20 mouse cellular contexts compared by ENCODE assay signal in genomic region chr17:44819816-44820215, GRCm38 (mm10).
"Had no signal": no experiment of that assay in that cellular context is flagged by ENCODE, and none has a peak within 500 bp of the region (broad histone marks: within the 10 kb centered on the region; RNA-seq: fewer than 3 reads in every experiment).

No protein-coding gene starts in this region.

- ATAC-seq: midbrain, embryonic 16.5 days had no signal

- DNase-seq: liver, embryonic 13.5 days; lung, adult 18-20 months; lung, embryonic 14.5 days; lung, postnatal 10 days; midbrain, embryonic 14.5 days; retina, postnatal 1 day; right cerebral cortex, adult 18-20 months; right cerebral cortex, postnatal 25 days; right cerebral cortex, postnatal 4 days; spleen, adult 18-20 months; thymus, adult 18-20 months; thymus, postnatal 36 days had no signal

- H3K4me1 ChIP-seq: liver, embryonic 13.5 days; liver, embryonic 15.5 days had no signal

- H3K27ac ChIP-seq: liver, embryonic 13.5 days; liver, embryonic 15.5 days; macrophage; neural tube, embryonic 13.5 days; neural tube, embryonic 15.5 days had no signal

- H3K9ac ChIP-seq: liver, embryonic 13.5 days; liver, embryonic 15.5 days; lung, embryonic 14.5 days; neural tube, embryonic 13.5 days; neural tube, embryonic 15.5 days had no signal

- H3K9me3 ChIP-seq: liver, embryonic 13.5 days; liver, embryonic 15.5 days; megakaryocyte, embryonic 14.5 days; neural tube, embryonic 13.5 days; neural tube, embryonic 15.5 days had no signal

- H3K36me3 ChIP-seq: liver, embryonic 13.5 days; liver, embryonic 15.5 days; neural tube, embryonic 13.5 days; neural tube, embryonic 15.5 days had no signal

- H3K4me3 ChIP-seq: liver, embryonic 13.5 days; liver, embryonic 15.5 days; megakaryocyte, embryonic 14.5 days; neural tube, embryonic 13.5 days; neural tube, embryonic 15.5 days had no signal

- H3K27me3 ChIP-seq: liver, embryonic 13.5 days; liver, embryonic 15.5 days; megakaryocyte, embryonic 14.5 days; neural tube, embryonic 13.5 days; neural tube, embryonic 15.5 days had no signal

- H3K4me2 ChIP-seq: liver, embryonic 11.5 days; liver, embryonic 13.5 days; liver, embryonic 15.5 days; lung, embryonic 14.5 days; midbrain, embryonic 11.5 days; neural tube, embryonic 13.5 days; neural tube, embryonic 15.5 days had no signal
